Mouse (Mus musculus) heart, postnatal 25 days (tissue): ENCODE results near the gene Tbx15. TPM values are rescaled to one million over a fixed set of nuclear protein-coding genes. Genes with fewer than 3 reads are reported as not detected.

Experiments
- DNase-seq: peaks from one replicate; pipeline ENCODE4 v3.0.0; 2022; ENCODE audit warnings: low spot score
- intact Hi-C: fragments of 180-260 bp; cut with DNase I; formaldehyde crosslinking; loops from one replicate; pipeline ENCODE4 v1.15.1; 2025
- microRNA-seq: library from miRNA; unstranded; fragments of <30 nt; microRNA quantifications from one replicate; pipeline ENCODE4 v1.2.0, GENCODE M21; 2022
- total RNA-seq, 2 experiments: library from RNA; stranded (reverse); gene quantifications; 2 replicates each; pipeline ENCODE4 v1.2.3; 2021

The Tbx15 gene
- total RNA-seq, 2 experiments from 2014 or later: 0.11 to 0.47 TPM

DNA sequence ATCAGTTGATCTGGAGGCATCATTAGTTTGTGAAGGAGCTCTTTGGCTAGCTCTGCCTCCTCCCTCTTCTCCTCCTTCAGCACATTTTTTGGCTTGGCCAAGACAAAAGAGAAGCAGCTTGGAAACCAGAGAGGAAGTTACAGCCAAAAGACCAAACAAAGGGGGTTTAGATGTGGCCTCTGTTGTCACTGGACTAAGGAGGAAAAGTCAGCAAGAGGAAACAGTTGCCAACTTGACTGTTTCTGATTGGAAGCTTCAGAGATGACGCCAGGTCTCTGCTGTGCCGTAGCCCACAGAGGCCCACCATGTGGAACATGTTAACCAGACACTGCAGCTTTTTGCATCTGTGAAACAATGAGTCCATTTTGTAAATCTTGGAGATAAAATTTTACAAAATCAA, 96.7 kb downstream of the Tbx15 start:
- intact Hi-C loops: no loop called here
- DNase-seq: no peak

DNA sequence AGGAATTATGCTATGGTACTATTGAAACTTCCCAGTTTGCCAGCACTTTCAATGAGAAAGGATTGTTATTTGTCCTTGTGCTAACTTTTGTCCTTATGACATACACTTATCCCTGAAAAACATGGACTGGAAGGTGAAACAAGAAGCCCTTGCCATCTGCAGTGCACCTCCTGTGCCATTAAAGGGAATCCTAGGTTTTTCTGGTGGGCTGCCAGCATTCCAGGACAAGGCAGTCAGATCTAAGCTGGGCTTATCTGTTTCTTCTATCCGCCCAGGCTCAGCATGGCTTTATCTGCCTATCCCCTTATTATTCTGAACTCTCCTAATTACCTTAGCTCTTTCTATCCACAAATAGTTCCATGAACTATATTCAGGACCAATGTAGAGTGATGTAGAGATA, 98.6 kb downstream of the Tbx15 start:
- no peak for DNase-seq
- intact Hi-C loops: no loop called here

- no peak for DNase-seq
- intact Hi-C loops: no loop called here
Measured at GRCm38 (mm10) chr3:99340021-99340420, 99.8 kb downstream of the Tbx15 start.

- intact Hi-C loops: no loop called here
- no peak for DNase-seq
Measured at GRCm38 (mm10) chr3:99379616-99380250, 139.6 kb downstream of the Tbx15 start.

GRCm38 (mm10) chr3:99387127-99387526, 146.9 kb downstream of the Tbx15 start:
- intact Hi-C loops: no loop called here
- DNase-seq: no peak

Small RNA genes within 50 kb of the gene (microRNA-seq; reads per million reads assigned to microRNA genes)
- not detected for gene Mir6481

Other genes starting within 250 kb of the Tbx15 start
- gene Wars2, start 99.3 kb upstream of the Tbx15 start, total RNA-seq: 1 to 10 TPM; 6.8 to 8.0 TPM